Mouse (Mus musculus) G1E (cell line): ENCODE results near the gene Ddx42.

Experiments used
- CTCF ChIP-seq: IDR thresholded peaks from 2 replicates; pipeline ENCODE4 v1.5.1; 2012; ENCODE audit warnings: low read depth, low read length, inconsistent platforms, mixed read lengths
- GATA1 ChIP-seq: IDR thresholded peaks from 2 replicates; pipeline ENCODE4 v1.6.1; 2012; ENCODE audit warnings: borderline replicate concordance, low read length, inconsistent platforms, mixed read lengths
- GATA2 ChIP-seq: IDR thresholded peaks from 2 replicates; pipeline ENCODE4 v1.6.1; 2012; ENCODE audit warnings: low read depth, low read length, inconsistent platforms, borderline replicate concordance
- TAL1 ChIP-seq: conservative IDR thresholded peaks from 2 replicates; pipeline ENCODE4 v1.6.1; 2012; ENCODE audit warnings: low read depth, low read length, inconsistent platforms, mixed read lengths

DNA sequence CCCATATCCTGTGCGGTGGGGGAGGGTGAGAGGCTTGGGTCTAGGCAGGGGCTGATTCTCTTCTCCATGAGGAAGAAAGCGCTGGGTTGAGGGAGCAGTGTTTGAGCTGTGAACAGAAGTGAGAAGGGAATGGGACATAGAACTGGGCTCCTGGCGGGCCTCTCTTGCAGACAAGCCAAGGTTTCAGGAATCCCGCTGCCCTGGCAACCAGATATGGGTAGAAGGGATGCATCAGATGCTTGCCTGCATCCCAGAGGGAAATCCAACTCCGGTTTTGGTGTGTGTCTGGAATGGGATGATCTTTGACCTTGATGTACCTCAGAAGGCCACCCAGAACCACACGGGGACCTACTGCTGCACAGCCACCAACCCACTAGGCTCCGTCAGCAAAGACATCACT, 69.5 kb downstream of the Ddx42 start:
- TF ChIP-seq CTCF, result no peak
- no peak for TF ChIP-seq GATA2
- TF ChIP-seq TAL1, result no peak
- no peak for TF ChIP-seq GATA1
